Mouse (Mus musculus) embryo, embryonic 10.5 days (tissue): Measurements from ENCODE around the gene Rapgef4.

Experiments used
- DNase-seq: peaks from one replicate; pipeline ENCODE4 v3.0.0-alpha.2; 2015; ENCODE audit warnings: low spot score

Gene Rapgef4

GRCm38 (mm10) chr2:71985730-71986129 lies 4.7 kb downstream of the Rapgef4 start:
- no peak for DNase-seq

- DNase-seq: no peak
Observed at GRCm38 (mm10) chr2:71986276-71986848, 5.3 kb downstream of the Rapgef4 start.

- DNase-seq: peak; percentile 29
Observed at GRCm38 (mm10) chr2:71988572-71988971, 7.5 kb downstream of the Rapgef4 start.

GRCm38 (mm10) chr2:71992129-71992528 lies 11.1 kb downstream of the Rapgef4 start:
- no peak for DNase-seq

- DNase-seq: no peak
Observed at GRCm38 (mm10) chr2:71993729-71994423, 12.8 kb downstream of the Rapgef4 start.

- no peak for DNase-seq
Observed at GRCm38 (mm10) chr2:71998531-71998930, 17.5 kb downstream of the Rapgef4 start.

- no peak for DNase-seq
Observed at GRCm38 (mm10) chr2:72000102-72000501, 19.1 kb downstream of the Rapgef4 start.

- no peak for DNase-seq
Observed at GRCm38 (mm10) chr2:72002843-72003370, 21.9 kb downstream of the Rapgef4 start.

- no peak for DNase-seq
Observed at GRCm38 (mm10) chr2:72003756-72004525, 22.9 kb downstream of the Rapgef4 start.

- no peak for DNase-seq
Observed at GRCm38 (mm10) chr2:72005051-72005450, 24.0 kb downstream of the Rapgef4 start.

- DNase-seq: no peak
Observed at GRCm38 (mm10) chr2:72009446-72010218, 28.6 kb downstream of the Rapgef4 start.

GRCm38 (mm10) chr2:72015366-72015765 lies 34.3 kb downstream of the Rapgef4 start:
- no peak for DNase-seq

GRCm38 (mm10) chr2:72016013-72016412 lies 35.0 kb downstream of the Rapgef4 start:
- no peak for DNase-seq

GRCm38 (mm10) chr2:72017168-72017567 lies 36.1 kb downstream of the Rapgef4 start:
- DNase-seq: no peak

GRCm38 (mm10) chr2:72018736-72019135 lies 37.7 kb downstream of the Rapgef4 start:
- no peak for DNase-seq

GRCm38 (mm10) chr2:72020755-72021154 lies 39.7 kb downstream of the Rapgef4 start:
- DNase-seq: no peak

- no peak for DNase-seq
Observed at GRCm38 (mm10) chr2:72021440-72021839, 40.4 kb downstream of the Rapgef4 start.

GRCm38 (mm10) chr2:72021845-72022244 lies 40.8 kb downstream of the Rapgef4 start:
- DNase-seq: no peak

GRCm38 (mm10) chr2:72023791-72024190 lies 42.8 kb downstream of the Rapgef4 start:
- DNase-seq: no peak

GRCm38 (mm10) chr2:72025660-72026059 lies 44.6 kb downstream of the Rapgef4 start:
- DNase-seq: no peak

- no peak for DNase-seq
Observed at GRCm38 (mm10) chr2:72026506-72026905, 45.5 kb downstream of the Rapgef4 start.

GRCm38 (mm10) chr2:72029081-72029480 lies 48.0 kb downstream of the Rapgef4 start:
- DNase-seq: no peak
